Mouse (Mus musculus) ES-E14 (cell line): Measurements from ENCODE around the gene Wfdc10. TPM values are rescaled to one million over a fixed set of nuclear protein-coding genes. Genes with fewer than 3 reads are reported as not detected.
"Not testable (repeated sequence)": the region's sequence is repeated elsewhere in the genome, so short reads cannot be mapped to it uniquely, and the experiment has no call there.

Experiments
- DNase-seq: peaks from one replicate; pipeline ENCODE4 v3.0.0-alpha.2; 2013; ENCODE audit warnings: low read depth, low spot score
- H3K27ac ChIP-seq: 2 replicates; pipeline ENCODE4 v1.5.1; 2012; ENCODE audit warnings: low read depth, mild to moderate bottlenecking, low read length, moderate library complexity, mixed read lengths; ENCODE audit not compliant: poor library complexity, insufficient read depth, severe bottlenecking
- H3K36me3 ChIP-seq: 2 replicates; pipeline ENCODE4 v1.6.1; 2012; ENCODE audit warnings: mild to moderate bottlenecking, low read length, moderate library complexity, mixed read lengths; ENCODE audit not compliant: control insufficient read depth, poor library complexity, insufficient read depth, severe bottlenecking
- H3K4me1 ChIP-seq, 2 experiments: fragments of 150-350 bp in 1 of 2; sonication (generic) in 1 of 2; 2 replicates each; pipeline ENCODE4 v1.6.1; 2012; ENCODE audit warnings: low read length in 2 of 2, mild to moderate bottlenecking in 1 of 2, mixed read lengths in 1 of 2; ENCODE audit not compliant: control insufficient read depth in 2 of 2, insufficient read depth in 2 of 2, poor library complexity in 1 of 2
- H3K4me3 ChIP-seq, 2 experiments: fragments of 150-350 bp in 1 of 2; sonication (generic) in 1 of 2; 2 replicates each; pipeline ENCODE4 v1.5.1; 2012; ENCODE audit warnings: low read length in 2 of 2, low read depth in 1 of 2, mild to moderate bottlenecking in 1 of 2, mixed read lengths in 1 of 2; ENCODE audit not compliant: insufficient read depth in 1 of 2, poor library complexity in 1 of 2, severe bottlenecking in 1 of 2
- H3K9ac ChIP-seq: 2 replicates; pipeline ENCODE4 v1.6.1; 2012; ENCODE audit warnings: low read depth, mild to moderate bottlenecking, low read length, mixed read lengths; ENCODE audit not compliant: poor library complexity, insufficient read depth, severe bottlenecking
- H3K9me3 ChIP-seq: fragments of 150-350 bp; sonication (generic); 2 replicates; pipeline ENCODE4 v1.6.1; 2012; ENCODE audit warnings: low read depth, mild to moderate bottlenecking, low read length; ENCODE audit not compliant: control insufficient read depth, insufficient read depth
- CHD2 ChIP-seq: IDR thresholded peaks from 2 replicates; pipeline ENCODE4 v1.6.1; 2014; ENCODE audit warnings: mild to moderate bottlenecking, low read depth, low read length, inconsistent platforms
- HCFC1 ChIP-seq: IDR thresholded peaks from 2 replicates; pipeline ENCODE4 v1.6.1; 2012; ENCODE audit warnings: low read length, inconsistent platforms, borderline replicate concordance; ENCODE audit not compliant: insufficient read depth
- MAFK ChIP-seq: IDR thresholded peaks from 2 replicates; pipeline ENCODE4 v1.6.1; 2014; ENCODE audit warnings: mild to moderate bottlenecking, low read depth, low read length, inconsistent platforms; ENCODE audit not compliant: insufficient read depth
- ZC3H11A ChIP-seq: IDR thresholded peaks from 2 replicates; pipeline ENCODE4 v1.6.1; 2012; ENCODE audit warnings: low read depth, mild to moderate bottlenecking, inconsistent platforms, low read length, borderline replicate concordance
- ZNF384 ChIP-seq: IDR thresholded peaks from 2 replicates; pipeline ENCODE4 v1.6.1; 2012; ENCODE audit warnings: low read depth, low read length, inconsistent platforms
- in situ Hi-C, 2 experiments: fragments of 600-800 bp; cut with MboI; formaldehyde crosslinking; loops; one replicate each; pipeline ENCODE4 v1.15.1; 2025; ENCODE audit warnings: low sequenced_read_pairs in 2 of 2, inconsistent platforms in 1 of 2; ENCODE audit not compliant: unreplicated experiment in 2 of 2
- total RNA-seq: library from RNA; depleted of rRNA; stranded (reverse); fragments of 300-350 nt; gene quantifications from 2 replicates; pipeline ENCODE4 v1.2.3, GENCODE M21; 2012; rRNA removed

The Wfdc10 gene
- total RNA-seq: 0.98 and 3.1 TPM in 2 replicates

GRCm38 (mm10) chr2:164655858-164656257 is at the start of gene Wfdc10:
Wfdc10 (plus strand) TSS chr2:164656046.
- Histone ChIP-seq H3K27ac (no peak within 1 kb of the TSS), H3K4me3 (peak within 1 kb of the TSS in 1 of 2 experiments; percentile 48; a peak in 2 of 4 replicates), H3K9ac (no peak within 1 kb of the TSS), H3K9me3 (no peaks in the 10 kb centered on the region), H3K4me1 (no peaks in the 10 kb centered on the region), H3K36me3 (no peaks in the 10 kb centered on the region)
- TF ChIP-seq MAFK (no peak), HCFC1 (no peak), ZNF384 (no peak), ZC3H11A (no peak), CHD2 (no peak)
- peak; percentile 48 for DNase-seq
- in situ Hi-C loops: no loop called here

- Histone ChIP-seq H3K36me3 (no peaks in the 10 kb centered on the region), H3K4me1 (no peaks in the 10 kb centered on the region), H3K27ac (no peak overlapping the region), H3K9ac (no peak overlapping the region), H3K4me3 (peak overlapping the region in 1 of 2 experiments; percentile 14; a peak in 1 of 4 replicates), H3K9me3 (no peaks in the 10 kb centered on the region)
- no peak for DNase-seq
- in situ Hi-C loops: no loop called here
- TF ChIP-seq CHD2: no peak
- no peak for TF ChIP-seq ZC3H11A
- TF ChIP-seq ZNF384: no peak
- TF ChIP-seq MAFK: no peak
- no peak for TF ChIP-seq HCFC1
Observed at GRCm38 (mm10) chr2:164608781-164609180, 47.1 kb upstream of the Wfdc10 start.

GRCm38 (mm10) chr2:164613471-164613870 is 42.4 kb upstream of the Wfdc10 start, which contains the start of the genes Wfdc6b and Wfdc8:
Wfdc6b (plus strand) TSS chr2:164613522.
Wfdc8 (minus strand) TSS chr2:164613626.
- H3K9me3 ChIP-seq, H3K4me1 ChIP-seq, DNase-seq, H3K27ac ChIP-seq, H3K4me3 ChIP-seq, H3K36me3 ChIP-seq, in situ Hi-C loops, H3K9ac ChIP-seq: not testable (repeated sequence)

- in situ Hi-C loops: no loop called here
- TF ChIP-seq HCFC1 (no peak), MAFK (no peak), ZC3H11A (no peak), ZNF384 (no peak), CHD2 (no peak)
- no peak overlapping the region for H3K27ac ChIP-seq
- no peak overlapping the region for H3K9ac ChIP-seq
- H3K9me3 ChIP-seq: no peaks in the 10 kb centered on the region
- no peak for DNase-seq
- no peaks in the 10 kb centered on the region for H3K4me1 ChIP-seq
- H3K36me3 ChIP-seq: no peaks in the 10 kb centered on the region
- H3K4me3 ChIP-seq: no peak overlapping the region
Observed at GRCm38 (mm10) chr2:164615386-164615785, 40.5 kb upstream of the Wfdc10 start.

GRCm38 (mm10) chr2:164619050-164619449 is 36.8 kb upstream of the Wfdc10 start:
- in situ Hi-C loops: no loop called here
- no peaks in the 10 kb centered on the region for H3K4me1 ChIP-seq
- no peaks in the 10 kb centered on the region for H3K36me3 ChIP-seq
- no peak for DNase-seq
- no peak overlapping the region for H3K27ac ChIP-seq
- H3K9me3 ChIP-seq: no peaks in the 10 kb centered on the region
- no peak for TF ChIP-seq CHD2
- TF ChIP-seq HCFC1: no peak
- no peak for TF ChIP-seq MAFK
- no peak for TF ChIP-seq ZC3H11A
- no peak for TF ChIP-seq ZNF384
- H3K9ac ChIP-seq: no peak overlapping the region
- no peak overlapping the region for H3K4me3 ChIP-seq
